Mouse (Mus musculus): Measurements from ENCODE around the gene Fpgt.

Fpgt gene

GRCm38 (mm10) chr3:155093116-155093956 is at the start of gene Fpgt, which contains the start of gene Lrriq3:
TSS of gene Fpgt (minus strand) at chr3:155093403.
TSS of gene Lrriq3 (plus strand) at chr3:155093434.
- peak; percentile 88 to 93 for DNase-seq

- no peak for DNase-seq
Measured at GRCm38 (mm10) chr3:155141047-155141446, 47.8 kb upstream of the Fpgt start.

- no peak for DNase-seq
Measured at GRCm38 (mm10) chr3:155137737-155138136, 44.5 kb upstream of the Fpgt start.

GRCm38 (mm10) chr3:155105957-155106356 is 12.8 kb upstream of the Fpgt start:
- DNase-seq, result no peak

GRCm38 (mm10) chr3:155099266-155099665 is 6.1 kb upstream of the Fpgt start:
- DNase-seq, result no peak

GRCm38 (mm10) chr3:155092081-155092480 is 1.1 kb downstream of the Fpgt start:
- no peak for DNase-seq

GRCm38 (mm10) chr3:155077908-155078307 is 15.3 kb downstream of the Fpgt start:
- no peak for DNase-seq

- DNase-seq, result no peak
Measured at GRCm38 (mm10) chr3:155059449-155059822, 33.8 kb downstream of the Fpgt start.

- DNase-seq, result no peak
Measured at GRCm38 (mm10) chr3:155058800-155059448, 34.3 kb downstream of the Fpgt start.

- DNase-seq, result no peak
Measured at GRCm38 (mm10) chr3:155057566-155057965, 35.6 kb downstream of the Fpgt start.

- no peak for DNase-seq
Measured at GRCm38 (mm10) chr3:155056606-155057005, 36.6 kb downstream of the Fpgt start.

- no peak for DNase-seq
Measured at GRCm38 (mm10) chr3:155055231-155055916, 37.8 kb downstream of the Fpgt start, which contains the start of gene Tnni3k. TSS of gene Tnni3k (minus strand) at chr3:155055407.

- DNase-seq, result no peak
Measured at GRCm38 (mm10) chr3:155053189-155053588, 40.0 kb downstream of the Fpgt start.

- no peak for DNase-seq
Measured at GRCm38 (mm10) chr3:155052021-155052420, 41.2 kb downstream of the Fpgt start.

GRCm38 (mm10) chr3:155039012-155039836 is 54.0 kb downstream of the Fpgt start:
- DNase-seq, result no peak

Measured in cerebellum, adult 18-20 months (tissue).